Mouse (Mus musculus) heart, postnatal 0 days (tissue): ENCODE measurements around the gene Etfbkmt.

Source experiments
- CTCF ChIP-seq: IDR thresholded peaks from 2 replicates; pipeline ENCODE4 v1.5.1; 2016; ENCODE audit warnings: antibody characterized with exemption, control low read depth, low read depth
- EP300 ChIP-seq: IDR thresholded peaks from 2 replicates; pipeline ENCODE4 v1.6.1; 2016; ENCODE audit warnings: antibody characterized with exemption, low read depth

- TF ChIP-seq CTCF, result no peak
- no peak for TF ChIP-seq EP300
Measured at GRCm38 (mm10) chr6:149094555-149094954, 45.1 kb upstream of the Etfbkmt start.
